8 mouse cellular contexts compared by ENCODE assay signal in the genomic region with DNA sequence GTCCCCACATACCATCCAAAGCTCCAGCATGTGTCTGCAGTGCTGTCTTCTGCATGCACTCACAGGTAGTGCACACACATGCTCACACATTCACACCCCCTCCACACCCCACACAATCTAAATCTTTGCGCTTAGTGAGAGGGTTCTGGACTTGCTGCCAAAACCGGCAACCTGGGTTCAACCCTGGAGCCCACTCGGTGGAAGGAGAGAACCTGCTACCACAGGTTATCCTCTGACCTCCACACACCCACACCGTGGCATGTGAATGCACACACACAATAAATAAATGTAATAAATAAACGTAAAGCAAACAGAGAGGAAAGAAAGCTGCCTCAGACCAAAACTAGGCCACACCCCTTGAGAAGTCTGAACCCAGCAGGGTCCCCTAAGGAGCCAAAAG. TPM values are rescaled to one million over a fixed set of nuclear protein-coding genes. Genes with fewer than 3 reads are reported as not detected.
DNase-seq lines count a peak whose midpoint lies in the region; ATAC-seq and TF ChIP-seq lines count a peak whose summit lies in the region.

No protein-coding gene starts in this region.

- DNase-seq in heart, postnatal 14 days, result no peak
- DNase-seq in ES-E14 (ENCODE audit: low read depth, low spot score), result no peak
- no peak for DNase-seq in right cerebral cortex, postnatal 25 days
- no peak for DNase-seq in MN1 (ENCODE audit: low spot score)
- no peak for DNase-seq in embryo, embryonic 11 days

- peaks cover 33% of the 10 kb centered on the region for H3K4me1 ChIP-seq in heart, embryonic 12.5 days (replicated peaks)
- peaks cover 0 to 14% of the 10 kb centered on the region in 2 experiments; a peak in 1 of 4 replicates for H3K4me1 ChIP-seq in ES-E14 (ENCODE audit: control insufficient read depth in 2 of 2, insufficient read depth in 2 of 2, low read length in 2 of 2, poor library complexity in 1 of 2)
- H3K4me1 ChIP-seq in forebrain, embryonic 15.5 days, result peaks cover 28% of the 10 kb centered on the region
- H3K4me1 ChIP-seq in liver, embryonic 16.5 days (ENCODE audit: control insufficient read depth, low read depth, low read length), result peaks cover 31% of the 10 kb centered on the region

- H3K9me3 ChIP-seq in heart, embryonic 12.5 days (replicated peaks), result no peaks in the 10 kb centered on the region
- no peaks in the 10 kb centered on the region for H3K9me3 ChIP-seq in ES-E14 (ENCODE audit: control insufficient read depth, insufficient read depth, low read depth, low read length)
- H3K9me3 ChIP-seq in forebrain, embryonic 15.5 days, result no peaks in the 10 kb centered on the region
- no peaks in the 10 kb centered on the region for H3K9me3 ChIP-seq in liver, embryonic 16.5 days (replicated peaks; ENCODE audit: control insufficient read depth, low read length)

- H3K4me2 ChIP-seq in heart, embryonic 12.5 days, result peak overlapping the region; percentile 94
- H3K4me2 ChIP-seq in forebrain, embryonic 15.5 days (replicated peaks), result peak overlapping the region; percentile 60
- peak overlapping the region; percentile 99 for H3K4me2 ChIP-seq in liver, embryonic 16.5 days (ENCODE audit: low read depth, low read length)

- H3K9ac ChIP-seq in heart, embryonic 12.5 days, result peak overlapping the region; percentile 68
- H3K9ac ChIP-seq in ES-E14 (ENCODE audit: insufficient read depth, low read depth, low read length, poor library complexity, severe bottlenecking), result peak overlapping the region; percentile 30; the same call in 1 of the 2 replicates
- H3K9ac ChIP-seq in forebrain, embryonic 15.5 days (replicated peaks), result peak overlapping the region; percentile 53
- H3K9ac ChIP-seq in liver, embryonic 16.5 days (ENCODE audit: low read depth, low read length), result peak overlapping the region; percentile 77

- ATAC-seq in heart, embryonic 12.5 days (ENCODE audit: insufficient number of reproducible peaks, low FRiP score), result no peak
- no peak for ATAC-seq in forebrain, embryonic 15.5 days (replicated peaks)
- ATAC-seq in liver, embryonic 16.5 days (ENCODE audit: low read depth), result no peak

- in situ Hi-C loops in ES-E14 (cut with MboI; ENCODE audit: low sequenced_read_pairs in 2 of 2, unreplicated experiment in 2 of 2), result no loop called here

- intact Hi-C loops in heart, postnatal 14 days (cut with DNase I), result loop anchor here (2.0 kb wide), 1 partner anchor 31 kb away; a partner anchor contains a TSS

- no peaks in the 10 kb centered on the region for H3K27me3 ChIP-seq in heart, embryonic 12.5 days (replicated peaks)
- H3K27me3 ChIP-seq in forebrain, embryonic 15.5 days, result no peaks in the 10 kb centered on the region
- H3K27me3 ChIP-seq in liver, embryonic 16.5 days (ENCODE audit: control insufficient read depth, insufficient read depth, low read depth, low read length), result no peaks in the 10 kb centered on the region

- 78% methylated on average over 5 of the region's 5 CpGs for WGBS in heart, embryonic 12.5 days
- WGBS in forebrain, embryonic 15.5 days, result 77% methylated on average over 5 of the region's 5 CpGs
- WGBS in liver, embryonic 16.5 days (ENCODE audit: insufficient replicate concordance), result 61% methylated on average over 5 of the region's 5 CpGs

- H3K27ac ChIP-seq in heart, embryonic 12.5 days (ENCODE audit: poor library complexity, severe bottlenecking), result 0 out of 2 replicates have a peak overlapping the region, but pooled peaks have one; percentile 7
- H3K27ac ChIP-seq in ES-E14 (ENCODE audit: insufficient read depth, low read depth, low read length, poor library complexity, severe bottlenecking), result no peak overlapping the region
- H3K27ac ChIP-seq in forebrain, embryonic 15.5 days (replicated peaks), result peak overlapping the region; percentile 100
- H3K27ac ChIP-seq in liver, embryonic 16.5 days (ENCODE audit: low read length), result peak overlapping the region; percentile 98

- H3K4me3 ChIP-seq in heart, embryonic 12.5 days, result peak overlapping the region; percentile 91
- H3K4me3 ChIP-seq in ES-E14 (ENCODE audit: insufficient read depth in 1 of 2, low read depth in 1 of 2, low read length in 2 of 2, poor library complexity in 1 of 2, severe bottlenecking in 1 of 2), result peak overlapping the region; percentile 85 to 86
- H3K4me3 ChIP-seq in forebrain, embryonic 15.5 days, result peak overlapping the region; percentile 78
- peak overlapping the region; percentile 91 for H3K4me3 ChIP-seq in liver, embryonic 16.5 days (ENCODE audit: low read depth, low read length)

- peaks cover 57% of the 10 kb centered on the region for H3K36me3 ChIP-seq in heart, embryonic 12.5 days
- peaks cover 36% of the 10 kb centered on the region for H3K36me3 ChIP-seq in ES-E14 (ENCODE audit: control insufficient read depth, insufficient read depth, low read length, poor library complexity, severe bottlenecking)
- H3K36me3 ChIP-seq in forebrain, embryonic 15.5 days, result peaks cover 40% of the 10 kb centered on the region
- peaks cover 23% of the 10 kb centered on the region for H3K36me3 ChIP-seq in liver, embryonic 16.5 days (ENCODE audit: control insufficient read depth, insufficient read depth)

TF ChIP-seq in ES-E14, 5 proteins besides CTCF, POLR2A, EP300 and RAD21:
- no peak for TF ChIP-seq HCFC1 (IDR thresholded peaks at IDR 0.05; ENCODE audit: borderline replicate concordance, insufficient read depth, low read length)
- TF ChIP-seq MAFK (IDR thresholded peaks at IDR 0.05; ENCODE audit: insufficient read depth, low read depth, low read length), result no peak
- TF ChIP-seq ZNF384 (IDR thresholded peaks at IDR 0.05; ENCODE audit: low read depth, low read length), result no peak
- TF ChIP-seq CHD2 (IDR thresholded peaks at IDR 0.05; ENCODE audit: low read depth, low read length), result no peak
- no peak for TF ChIP-seq ZC3H11A (IDR thresholded peaks at IDR 0.05; ENCODE audit: borderline replicate concordance, low read depth, low read length)

RNA-seq across cellular contexts. Expression of a gene that starts 1.0 kb away (rescaled TPM):
- 105 and 108 TPM in 2 replicates for polyA plus RNA-seq in heart, embryonic 12.5 days (2016; fragmentation: Nextera tagmentation; extraction: Ambion mirVana)
- total RNA-seq in heart, postnatal 14 days (2021), result 10 to 100 TPM; 61.1 to 63.3 TPM
- 33.8 and 37.6 TPM in 2 replicates for total RNA-seq in ES-E14 (2012; rRNA removed)
- polyA plus RNA-seq in forebrain, embryonic 15.5 days (2015; fragmentation: Nextera tagmentation; extraction: Ambion mirVana), result 118 and 120 TPM in 2 replicates
- 25.6 and 29.1 TPM in 2 replicates for polyA plus RNA-seq in liver, embryonic 16.5 days (2015; fragmentation: Nextera tagmentation; extraction: Ambion mirVana)

RNA-seq across cellular contexts. Expression of a gene that starts 1.1 kb away (rescaled TPM):
- polyA plus RNA-seq in heart, embryonic 12.5 days (2016; fragmentation: Nextera tagmentation; extraction: Ambion mirVana), result 60.0 and 61.2 TPM in 2 replicates
- 10 to 100 TPM; 41.0 to 42.8 TPM for total RNA-seq in heart, postnatal 14 days (2021)
- 31.5 and 55.7 TPM in 2 replicates for total RNA-seq in ES-E14 (2012; rRNA removed)
- polyA plus RNA-seq in forebrain, embryonic 15.5 days (2015; fragmentation: Nextera tagmentation; extraction: Ambion mirVana), result 119 and 120 TPM in 2 replicates
- 32.7 and 33.7 TPM in 2 replicates for polyA plus RNA-seq in liver, embryonic 16.5 days (2015; fragmentation: Nextera tagmentation; extraction: Ambion mirVana)

RNA-seq across cellular contexts. Expression of a gene that starts 9.2 kb away (rescaled TPM):
- 23.3 and 27.0 TPM in 2 replicates for polyA plus RNA-seq in heart, embryonic 12.5 days (2016; fragmentation: Nextera tagmentation; extraction: Ambion mirVana)
- 10 to 100 TPM; 17.6 to 18.8 TPM for total RNA-seq in heart, postnatal 14 days (2021)
- total RNA-seq in ES-E14 (2012; rRNA removed), result 37.1 and 76.5 TPM in 2 replicates
- polyA plus RNA-seq in forebrain, embryonic 15.5 days (2015; fragmentation: Nextera tagmentation; extraction: Ambion mirVana), result 32.1 and 35.3 TPM in 2 replicates
- polyA plus RNA-seq in liver, embryonic 16.5 days (2015; fragmentation: Nextera tagmentation; extraction: Ambion mirVana), result 23.4 and 24.3 TPM in 2 replicates

RNA-seq across cellular contexts. Expression of a gene that starts 21.8 kb away (rescaled TPM):
- 308 and 321 TPM in 2 replicates for polyA plus RNA-seq in heart, embryonic 12.5 days (2016; fragmentation: Nextera tagmentation; extraction: Ambion mirVana)
- total RNA-seq in heart, postnatal 14 days (2021), result 100 to 1,000 TPM; 149 to 160 TPM
- 144 and 205 TPM in 2 replicates for total RNA-seq in ES-E14 (2012; rRNA removed)
- 583 and 618 TPM in 2 replicates for polyA plus RNA-seq in forebrain, embryonic 15.5 days (2015; fragmentation: Nextera tagmentation; extraction: Ambion mirVana)
- polyA plus RNA-seq in liver, embryonic 16.5 days (2015; fragmentation: Nextera tagmentation; extraction: Ambion mirVana), result 34.8 and 43.4 TPM in 2 replicates

RNA-seq across cellular contexts. Expression of a gene that starts 31.3 kb away (rescaled TPM):
- polyA plus RNA-seq in heart, embryonic 12.5 days (2016; fragmentation: Nextera tagmentation; extraction: Ambion mirVana), result 2.6 and 2.7 TPM in 2 replicates
- 10 to 100 TPM; 52.4 to 57.4 TPM for total RNA-seq in heart, postnatal 14 days (2021)
- total RNA-seq in ES-E14 (2012; rRNA removed), result 14.0 and 16.9 TPM in 2 replicates
- 4.6 and 5.0 TPM in 2 replicates for polyA plus RNA-seq in forebrain, embryonic 15.5 days (2015; fragmentation: Nextera tagmentation; extraction: Ambion mirVana)
- 7.3 and 9.7 TPM in 2 replicates for polyA plus RNA-seq in liver, embryonic 16.5 days (2015; fragmentation: Nextera tagmentation; extraction: Ambion mirVana)
